Mouse (Mus musculus) brain, embryonic 14.5 days (tissue): Measurements from ENCODE around the gene 4930415O20Rik.

Experiments used
- CTCF ChIP-seq: fragments of 200-500 bp; IDR thresholded peaks from 2 replicates; pipeline ENCODE4 v1.5.1; 2012; ENCODE audit warnings: inconsistent platforms, mild to moderate bottlenecking, moderate library complexity, borderline replicate concordance; ENCODE audit not compliant: insufficient read depth, insufficient read length; ENCODE audit errors: extremely low read depth
- POLR2A ChIP-seq: fragments of 200-500 bp; IDR thresholded peaks from 2 replicates; pipeline ENCODE4 v1.6.1; 2012; ENCODE audit warnings: mild to moderate bottlenecking, inconsistent platforms, borderline replicate concordance; ENCODE audit not compliant: poor library complexity, insufficient read depth, insufficient read length, severe bottlenecking; ENCODE audit errors: extremely low read depth

GRCm38 (mm10) chr15:98612229-98612628 is 41.4 kb downstream of the 4930415O20Rik start:
- TF ChIP-seq POLR2A (no peak), CTCF (no peak)
